Mouse (Mus musculus): ENCODE measurements around the gene Filip1l. TPM values are rescaled to one million over a fixed set of nuclear protein-coding genes. Genes with fewer than 3 reads are reported as not detected.

Filip1l gene
- total RNA-seq, 2 experiments from 2014 or later = 3.0 to 3.5 TPM

DNA sequence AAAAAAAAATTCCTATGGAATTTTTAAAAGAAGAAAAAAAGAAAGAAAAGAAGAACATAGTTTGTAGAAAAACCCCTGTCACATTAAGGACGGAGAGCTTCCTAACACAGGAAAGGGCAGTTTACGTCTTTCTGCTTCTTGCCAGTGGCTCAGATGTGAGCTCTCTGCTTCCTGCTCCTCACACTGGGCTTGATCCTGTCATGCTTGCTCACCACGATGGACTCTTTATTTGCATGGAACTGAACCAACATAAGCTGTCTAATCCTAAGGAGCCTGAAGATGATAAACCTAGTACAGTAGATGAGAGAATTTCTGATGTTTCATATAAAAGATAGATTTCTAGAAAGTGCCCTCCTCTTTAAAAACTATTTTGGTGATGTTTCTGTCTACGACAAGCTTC is 116.4 kb downstream of the Filip1l start:
- no peak for DNase-seq (ENCODE audit: low spot score in 2 of 2)
- intact Hi-C loops (cut with DNase I) = no loop called here

DNA sequence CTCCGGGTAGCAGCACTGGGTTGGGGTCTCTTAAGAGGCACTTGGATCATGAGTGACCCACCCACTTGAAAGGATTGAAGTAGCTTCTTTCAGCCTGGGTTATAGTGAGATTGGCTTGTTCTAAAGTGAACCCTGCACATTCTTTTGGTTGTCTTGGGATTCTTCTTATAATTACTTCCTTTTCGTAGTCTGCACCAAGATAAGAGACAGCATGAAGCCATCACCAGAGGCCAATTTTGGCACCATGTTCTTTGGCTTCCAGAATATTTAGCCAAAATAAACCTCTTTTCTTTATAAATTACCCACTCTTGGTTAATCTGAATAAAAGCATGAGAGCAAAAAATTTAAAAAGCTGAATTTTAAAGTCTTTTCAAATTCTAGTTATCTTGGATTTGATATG is 117.0 kb downstream of the Filip1l start:
- DNase-seq (ENCODE audit: low spot score in 2 of 2) = no peak
- intact Hi-C loops (cut with DNase I) = no loop called here

DNA sequence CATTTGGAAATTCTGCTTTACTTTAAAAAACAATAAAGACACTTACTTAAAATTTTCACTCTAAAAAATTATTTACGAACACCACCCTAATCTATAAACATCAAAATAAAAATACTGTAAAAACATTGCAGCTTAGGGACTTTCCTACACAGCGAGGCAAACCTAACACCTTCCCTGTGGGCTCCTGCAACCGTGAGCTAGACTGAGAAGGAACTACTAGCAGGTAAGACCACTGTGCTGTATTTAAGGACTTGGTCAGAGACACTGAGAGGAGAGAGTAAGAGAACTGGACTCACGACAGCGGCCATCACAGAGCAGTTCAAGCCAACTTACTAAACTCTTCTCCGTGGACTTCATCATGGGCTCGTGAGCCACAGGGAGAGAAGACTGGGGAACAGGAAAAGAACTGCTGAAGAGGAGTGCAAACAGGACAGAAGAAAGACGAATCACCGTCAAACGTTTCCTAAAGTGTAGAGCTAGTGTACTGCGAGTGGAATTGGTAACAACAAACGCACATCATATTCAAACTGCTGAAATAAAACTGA is 117.5 kb downstream of the Filip1l start:
- no peak for DNase-seq (ENCODE audit: low spot score in 2 of 2)
- intact Hi-C loops (cut with DNase I) = no loop called here

DNA sequence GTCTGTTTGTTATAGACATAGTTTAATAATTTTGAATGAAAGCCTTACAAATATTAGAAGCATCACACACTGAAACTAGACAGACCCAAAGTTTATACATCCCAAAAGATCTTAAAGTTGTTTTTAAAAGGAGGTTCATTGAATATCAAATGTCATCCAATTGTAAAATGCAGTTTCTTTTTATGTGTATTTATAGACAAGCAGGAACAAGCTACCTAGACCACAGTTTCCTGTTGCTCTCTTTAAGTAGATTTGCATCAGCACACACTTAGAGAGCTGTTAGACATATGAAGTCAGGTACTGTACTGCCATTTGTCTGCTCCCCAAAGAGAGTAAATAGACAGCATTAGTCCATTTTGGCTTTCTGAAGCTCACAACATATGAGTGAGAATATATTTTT is 118.2 kb downstream of the Filip1l start:
- no peak for DNase-seq (ENCODE audit: low spot score in 2 of 2)
- intact Hi-C loops (cut with DNase I) = no loop called here

DNA sequence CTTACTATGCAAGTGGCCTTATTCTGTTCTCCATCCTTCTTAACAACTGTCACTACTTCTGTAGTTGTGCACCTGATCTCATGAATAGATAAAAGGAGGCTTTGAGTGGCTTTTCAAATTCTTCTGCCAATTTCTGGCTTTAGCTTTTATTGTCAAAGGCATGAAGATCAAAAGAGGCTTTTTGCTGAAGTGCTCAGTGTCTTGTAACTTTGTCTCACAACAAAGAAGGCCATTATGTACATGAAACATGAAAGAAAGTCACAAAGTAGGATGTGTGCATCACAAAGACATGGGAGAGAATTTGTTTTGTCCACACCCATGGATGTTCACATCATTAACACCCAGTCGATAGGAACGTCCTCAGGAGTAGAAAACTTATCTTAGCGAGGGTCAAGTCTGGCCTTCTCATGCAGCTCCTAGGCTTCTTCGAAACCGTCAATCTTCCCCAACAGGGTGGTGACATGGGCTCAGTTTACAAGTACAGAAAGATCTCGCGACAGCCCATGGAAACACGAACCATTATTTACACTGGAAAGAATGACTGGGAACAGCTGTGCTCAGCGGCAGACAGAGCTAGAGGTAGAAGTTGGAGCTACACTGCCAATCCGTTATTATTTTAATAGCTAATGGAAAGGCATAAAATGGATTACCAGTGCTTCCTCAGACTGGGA is 120.7 kb downstream of the Filip1l start:
- DNase-seq (ENCODE audit: low spot score in 2 of 2) = no peak
- intact Hi-C loops (cut with DNase I) = no loop called here

DNA sequence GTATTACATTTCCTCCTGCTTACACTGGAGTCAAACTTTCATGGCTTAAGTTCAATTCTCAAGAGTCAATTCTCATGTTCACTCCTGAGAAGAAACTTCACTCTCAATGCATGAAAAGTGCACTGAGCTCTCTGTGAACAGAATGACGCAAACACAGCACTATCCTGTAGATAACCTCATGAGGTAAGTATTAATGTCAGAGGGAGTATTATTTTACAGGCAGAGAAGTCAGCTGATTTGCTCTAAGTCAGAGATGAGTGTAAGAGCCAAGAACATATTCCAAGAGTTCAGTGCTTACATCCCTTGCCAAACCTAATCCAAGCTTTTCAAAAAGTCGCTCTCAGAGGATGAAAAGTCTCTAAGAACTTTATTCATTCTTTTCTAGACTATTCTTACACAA is 125.6 kb downstream of the Filip1l start:
- DNase-seq (ENCODE audit: low spot score in 2 of 2) = no peak
- intact Hi-C loops (cut with DNase I) = no loop called here

DNA sequence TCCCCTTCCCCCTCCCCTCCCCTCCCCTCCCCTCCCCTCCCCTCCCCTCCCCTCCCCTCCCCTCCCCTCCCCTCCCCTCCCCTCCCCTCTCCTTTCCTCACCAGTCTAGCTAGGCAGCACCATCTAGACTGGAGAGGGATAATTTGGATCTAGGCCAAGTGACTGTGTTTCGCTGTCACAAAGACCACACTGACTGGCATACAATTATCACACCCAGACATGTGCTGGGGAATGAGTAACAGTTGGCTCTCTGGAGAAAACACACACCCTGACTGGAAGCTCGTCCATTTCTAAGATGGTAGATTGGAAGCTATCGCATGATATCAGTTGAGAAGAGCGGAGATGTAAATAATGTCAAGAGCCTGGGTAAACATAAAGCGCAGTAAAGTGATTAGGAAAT is 126.9 kb downstream of the Filip1l start:
- intact Hi-C loops (cut with DNase I) = no loop called here

DNA sequence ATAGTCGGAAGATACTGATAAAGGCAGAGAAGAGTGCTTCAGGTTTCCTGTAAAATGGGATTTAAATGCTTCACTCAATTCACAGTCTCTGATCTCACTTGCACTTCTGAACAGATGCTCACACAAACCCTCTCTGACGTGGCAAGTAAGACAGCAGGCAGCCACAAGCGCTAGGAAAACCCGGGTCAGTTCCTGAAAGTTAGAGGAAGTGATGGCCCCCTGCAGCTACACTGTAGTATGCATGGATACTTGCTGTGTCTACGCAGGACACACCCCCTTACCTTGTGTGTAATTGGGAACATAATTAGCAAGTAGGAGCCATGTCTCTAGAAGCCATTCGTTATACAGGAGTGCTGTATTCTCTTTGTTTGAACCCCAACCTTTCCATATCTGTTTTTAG is 129.4 kb downstream of the Filip1l start:
- intact Hi-C loops (cut with DNase I) = no loop called here
- DNase-seq (ENCODE audit: low spot score in 2 of 2) = no peak

More for the DNA sequence above, 126.9 kb downstream of the Filip1l start:
- no peak for DNase-seq (ENCODE audit: low spot score in 2 of 2)

DNA sequence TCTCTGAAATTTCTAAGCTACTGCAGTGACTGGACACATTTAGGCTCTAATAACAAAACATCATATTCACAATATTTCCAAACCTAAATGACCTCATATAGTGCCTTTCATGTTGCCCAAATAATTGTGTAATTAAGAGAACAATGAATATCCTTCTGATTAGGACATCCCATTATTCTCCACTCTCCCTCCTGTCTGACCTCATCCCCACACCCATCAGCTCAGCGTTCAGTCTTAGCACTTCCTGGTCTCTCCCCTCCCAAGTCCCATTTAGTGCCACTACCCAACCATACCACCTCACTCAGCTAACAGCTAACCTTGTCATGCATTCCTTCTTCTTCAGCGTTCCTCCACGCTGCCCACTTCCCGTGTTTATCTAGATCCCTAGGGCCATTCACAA is 130.0 kb downstream of the Filip1l start:
- intact Hi-C loops (cut with DNase I) = no loop called here

DNA sequence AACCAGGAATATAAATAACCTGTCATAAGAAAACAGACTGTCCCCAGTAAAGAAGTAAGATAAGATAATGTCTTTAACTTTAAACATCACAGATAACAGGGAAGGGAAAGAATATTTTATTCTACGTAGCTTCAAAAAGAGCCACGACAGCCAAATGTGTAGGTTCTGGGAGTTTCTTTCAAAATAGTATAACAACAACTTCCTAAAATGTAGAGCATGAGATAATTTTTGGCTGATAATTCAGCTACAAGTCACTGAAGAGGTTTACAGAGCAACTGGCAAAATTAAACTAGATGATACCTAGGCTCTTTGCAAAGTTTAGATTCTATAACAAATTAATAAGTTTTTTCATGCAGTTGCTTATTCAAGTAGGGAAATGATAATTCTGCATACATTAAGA is 130.6 kb downstream of the Filip1l start:
- no peak for DNase-seq (ENCODE audit: low spot score in 2 of 2)
- intact Hi-C loops (cut with DNase I) = no loop called here

More for the DNA sequence above, 130.0 kb downstream of the Filip1l start:
- DNase-seq (ENCODE audit: low spot score in 2 of 2) = no peak

DNA sequence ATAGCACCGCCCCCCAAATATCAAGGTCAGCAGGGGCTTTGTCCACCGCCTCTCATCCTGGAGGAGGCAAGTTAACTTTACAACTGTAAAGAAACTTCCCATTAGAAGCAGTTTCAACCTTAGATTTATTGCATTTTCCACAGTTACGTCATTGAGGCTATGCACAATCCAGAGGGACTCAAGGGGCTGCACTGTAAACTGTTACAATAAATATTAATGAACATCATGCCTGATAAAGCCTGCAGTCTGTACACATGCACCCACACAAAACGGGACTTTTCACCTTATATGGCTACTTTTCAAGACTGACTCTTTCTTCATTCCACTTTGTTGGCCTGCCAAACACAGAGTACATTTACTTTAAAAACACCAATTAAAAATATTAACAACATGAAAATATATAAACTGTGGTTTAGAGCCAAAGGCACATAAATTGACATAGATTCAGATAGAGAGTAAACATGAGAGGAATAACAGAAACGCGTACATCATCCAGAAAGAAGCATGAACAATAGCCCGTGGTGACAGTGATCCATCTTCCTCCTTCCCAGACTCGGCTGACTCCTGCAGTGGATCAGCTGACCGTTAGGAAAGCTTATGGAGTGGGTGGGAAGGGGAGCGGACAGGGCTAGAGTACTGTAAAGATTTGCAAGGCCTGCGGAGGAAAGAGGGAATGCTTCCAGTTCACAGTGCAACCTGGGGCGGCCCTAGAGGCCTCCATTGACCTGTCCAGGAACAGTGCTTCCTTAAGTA is 131.3 kb downstream of the Filip1l start:
- intact Hi-C loops (cut with DNase I) = no loop called here
- DNase-seq (ENCODE audit: low spot score in 2 of 2) = no peak

DNA sequence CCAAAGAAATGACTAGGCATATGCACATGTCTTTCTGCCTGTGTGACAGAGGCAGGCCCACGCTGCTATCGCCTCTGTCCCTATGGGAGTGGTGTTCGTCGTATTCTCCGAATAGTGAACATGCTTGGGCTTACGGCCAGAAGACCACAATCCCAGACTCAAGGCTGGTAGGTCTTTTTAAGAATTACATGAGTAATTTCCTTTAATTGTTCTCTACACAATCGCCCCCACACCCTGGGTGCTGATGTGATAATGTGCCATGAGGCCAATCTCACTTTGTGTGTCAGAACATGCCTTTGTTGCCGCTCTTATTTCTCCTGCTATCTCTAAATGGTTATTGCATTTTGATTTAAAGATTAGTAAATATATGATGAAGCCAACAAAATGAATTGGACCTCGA is 132.4 kb downstream of the Filip1l start:
- intact Hi-C loops (cut with DNase I) = no loop called here
- DNase-seq (ENCODE audit: low spot score in 2 of 2) = no peak

DNA sequence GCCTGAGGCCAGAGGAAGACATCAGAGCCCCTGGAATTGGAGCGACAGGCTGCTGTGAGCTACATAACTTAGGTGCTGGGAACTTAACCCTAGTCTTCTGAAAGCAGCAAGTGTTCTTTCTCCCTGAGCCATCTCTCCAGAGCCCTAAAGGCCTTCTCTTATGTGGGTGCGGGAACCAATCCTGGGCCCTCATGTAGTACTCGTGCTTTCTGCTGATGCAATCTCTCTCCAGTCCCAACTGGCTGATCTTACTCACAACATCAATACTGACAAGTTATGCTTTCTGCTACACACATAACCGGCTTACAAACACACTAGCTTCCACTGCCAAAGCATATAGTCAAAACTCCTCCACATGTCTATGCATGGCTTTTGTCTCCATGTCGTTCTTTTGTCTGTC is 133.4 kb downstream of the Filip1l start:
- DNase-seq (ENCODE audit: low spot score in 2 of 2) = no peak
- intact Hi-C loops (cut with DNase I) = no loop called here

DNA sequence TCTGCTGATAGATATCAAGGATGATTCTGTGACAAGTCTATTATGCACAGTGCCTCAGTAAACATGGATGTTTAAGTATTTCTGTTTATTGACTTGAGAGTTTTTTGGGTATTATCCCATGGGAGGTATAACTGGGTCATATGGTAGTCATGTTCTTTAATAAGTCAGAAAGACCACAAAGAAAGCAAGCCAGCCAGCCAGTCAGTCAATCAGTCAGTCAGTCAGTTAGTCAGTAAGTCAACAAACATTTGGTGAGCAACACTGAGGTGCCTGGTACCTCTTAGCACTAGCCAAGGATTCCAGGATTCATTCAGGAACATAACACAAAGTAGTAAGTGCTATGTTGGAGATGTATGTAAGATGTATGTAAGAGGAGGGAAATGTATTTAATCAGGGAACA is 135.8 kb downstream of the Filip1l start:
- intact Hi-C loops (cut with DNase I) = no loop called here
- no peak for DNase-seq (ENCODE audit: low spot score in 2 of 2)

DNA sequence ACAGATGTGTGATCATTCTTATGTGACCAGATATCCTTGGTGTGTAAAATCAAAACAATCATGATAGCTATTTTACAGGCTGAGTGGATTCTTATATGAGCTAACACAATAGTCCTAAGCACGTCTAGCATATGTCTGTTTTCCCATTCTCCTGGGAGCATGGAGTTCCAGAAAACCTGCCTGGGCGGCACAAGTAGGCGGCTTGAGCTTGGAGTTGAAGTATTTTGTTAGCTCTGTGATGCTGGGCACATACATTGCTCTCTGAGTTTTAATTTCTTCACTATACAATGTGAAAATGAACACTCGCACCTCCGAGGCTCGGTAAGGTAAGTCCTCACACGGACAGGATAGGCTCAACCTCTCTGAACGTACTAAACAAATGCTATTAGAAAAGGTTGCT is 137.8 kb downstream of the Filip1l start:
- peak in 1 of 2 experiments; percentile 73 for DNase-seq (ENCODE audit: low spot score in 2 of 2)
- intact Hi-C loops (cut with DNase I) = no loop called here

DNA sequence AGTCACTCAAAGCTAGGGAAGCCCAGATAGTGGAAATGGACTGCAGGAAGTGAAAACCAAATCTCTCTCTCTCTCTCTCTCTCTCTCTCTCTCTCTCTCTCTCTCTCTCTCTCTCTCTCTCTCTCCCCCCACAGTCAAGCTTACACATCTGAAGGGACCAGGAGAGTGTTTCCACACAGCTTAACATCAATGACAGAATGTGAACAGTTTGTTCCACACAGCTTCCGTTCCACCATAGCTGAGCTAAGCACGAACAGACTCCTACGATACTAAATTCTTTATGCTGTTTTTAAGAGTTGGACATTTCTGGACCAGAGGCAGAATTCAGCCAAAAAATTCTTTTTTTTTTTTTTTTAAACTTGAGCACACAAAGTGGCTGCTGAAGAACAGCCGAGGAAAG is 139.0 kb downstream of the Filip1l start:
- peak in 1 of 2 experiments; percentile 47 for DNase-seq (ENCODE audit: low spot score in 2 of 2)
- intact Hi-C loops (cut with DNase I) = no loop called here

DNA sequence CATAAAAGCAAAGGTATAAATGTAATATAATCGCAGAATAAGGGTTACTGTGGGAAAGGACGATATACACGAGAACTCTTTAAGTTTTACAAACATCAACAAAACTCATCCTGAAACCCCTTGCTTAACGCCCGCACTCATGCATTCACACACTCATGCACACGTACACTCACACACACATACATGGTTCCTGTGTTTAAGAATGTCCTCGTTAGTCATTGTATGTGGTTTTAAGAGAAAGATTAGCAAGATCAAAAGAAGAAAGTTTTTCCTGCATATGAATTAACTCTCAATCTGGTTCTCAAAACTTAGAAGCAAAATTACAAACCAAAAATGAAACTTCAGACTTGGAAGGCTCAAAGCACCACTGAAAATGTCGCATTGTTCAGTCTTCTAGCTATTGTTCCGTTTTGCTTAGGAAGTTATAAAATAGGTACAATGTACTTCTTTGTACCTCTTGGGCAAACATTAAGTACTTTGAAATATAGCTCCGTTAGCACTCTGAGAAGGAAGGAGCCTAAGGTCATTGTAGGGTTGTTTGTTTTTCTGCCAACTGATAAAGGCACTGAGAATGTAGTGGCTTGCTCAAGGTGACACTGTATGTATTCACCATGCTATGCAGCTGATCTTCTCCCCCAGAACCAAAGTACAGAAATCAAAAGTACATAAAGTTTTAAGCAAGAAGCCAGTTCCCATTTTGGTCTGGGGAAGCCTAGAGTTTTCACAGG is 142.7 kb downstream of the Filip1l start:
- DNase-seq (ENCODE audit: low spot score in 2 of 2) = no peak
- intact Hi-C loops (cut with DNase I) = no loop called here

DNA sequence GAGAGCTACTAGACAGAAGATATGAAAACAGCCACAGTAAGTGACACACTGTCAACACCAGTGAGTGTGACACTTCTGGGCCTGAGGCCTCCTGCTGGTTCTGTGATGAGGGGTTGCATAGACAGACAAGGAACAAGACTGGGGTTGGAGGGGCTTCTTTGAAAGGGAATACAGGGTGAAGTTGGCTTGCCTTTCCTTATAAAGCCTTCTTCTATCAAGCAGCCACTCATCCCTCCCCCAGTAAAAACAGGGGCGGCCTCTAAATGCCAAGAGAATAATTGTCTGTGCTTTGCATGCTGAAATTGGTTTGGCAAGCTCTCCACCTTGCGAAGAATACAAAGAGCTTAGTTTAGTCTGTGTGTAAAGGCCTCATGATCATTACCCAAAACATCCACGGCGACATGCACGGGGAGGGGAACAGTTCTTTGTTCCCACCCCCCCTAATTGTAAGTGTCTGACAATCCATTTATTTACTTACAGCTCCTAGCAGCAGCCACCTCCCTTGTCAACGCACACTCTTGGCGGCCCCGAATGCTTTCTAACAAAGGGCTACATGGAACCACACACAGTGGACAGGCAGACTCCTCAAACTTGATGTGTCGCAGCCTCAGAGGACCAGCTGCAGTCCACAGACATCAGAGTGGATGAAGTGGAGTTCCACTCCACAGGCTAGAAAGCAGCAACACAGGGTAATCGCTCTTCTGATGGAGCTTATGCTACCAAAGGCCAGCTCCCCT is 143.7 kb downstream of the Filip1l start:
- DNase-seq (ENCODE audit: low spot score in 2 of 2) = peak in 1 of 2 experiments; percentile 49
- intact Hi-C loops (cut with DNase I) = no loop called here

DNA sequence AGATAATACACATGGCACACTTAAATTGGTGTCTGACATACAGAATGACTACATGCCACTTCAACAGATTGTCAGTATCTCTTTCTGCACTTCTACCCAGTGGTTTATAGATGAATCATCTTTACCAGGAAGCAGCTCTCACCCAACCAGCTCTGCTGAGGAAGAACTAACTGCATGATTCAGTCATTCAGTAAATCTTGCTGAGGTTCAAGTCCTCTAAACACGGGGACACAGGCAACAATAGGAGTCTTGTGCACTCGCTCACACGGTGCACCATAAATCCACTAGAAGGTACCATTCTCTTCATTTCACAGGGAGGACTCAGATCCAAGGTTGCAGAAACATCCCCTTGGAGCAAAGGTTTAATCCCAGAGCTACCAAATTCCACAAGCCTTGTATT is 148.0 kb downstream of the Filip1l start:
- DNase-seq (ENCODE audit: low spot score in 2 of 2) = peak in 1 of 2 experiments; percentile 10
- intact Hi-C loops (cut with DNase I) = no loop called here

DNA sequence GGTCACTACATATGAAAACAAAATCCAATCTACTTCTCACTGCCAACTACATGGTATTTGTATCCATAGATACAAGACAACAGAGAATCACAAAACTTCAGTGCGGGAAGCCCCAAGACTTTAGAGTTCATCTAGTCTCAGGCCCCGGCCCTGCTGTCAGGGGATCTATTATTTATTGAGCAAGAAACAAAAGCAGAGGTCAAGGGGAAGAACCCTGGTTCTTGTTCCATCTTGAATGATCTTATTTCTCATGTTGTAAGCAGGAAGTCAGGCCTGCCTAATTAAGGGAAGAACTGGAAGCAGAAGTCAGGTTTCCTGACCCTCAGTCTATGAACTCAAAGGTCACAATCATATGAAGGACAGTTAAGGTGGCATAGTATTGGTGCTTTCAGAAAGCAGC is 149.3 kb downstream of the Filip1l start:
- intact Hi-C loops (cut with DNase I) = no loop called here
- no peak for DNase-seq (ENCODE audit: low spot score in 2 of 2)
